Mouse (Mus musculus) erythroblast, embryonic 14.5 days (primary cell): ENCODE data around the gene Srpk3.

Source experiments
- GATA1 ChIP-seq: IDR thresholded peaks from 2 replicates; pipeline ENCODE4 v1.6.1; 2012; ENCODE audit warnings: low read length, inconsistent platforms, mixed read lengths
- TAL1 ChIP-seq: IDR thresholded peaks from 3 replicates; pipeline ENCODE4 v1.6.1; 2012; ENCODE audit warnings: low read length, inconsistent platforms, mixed read lengths

GRCm38 (mm10) chrX:73787225-73787558, 13.0 kb downstream of the Srpk3 start:
- TF ChIP-seq GATA1 (no peak), TAL1 (no peak)
